Mouse (Mus musculus) heart, embryonic 11.5 days (tissue): ENCODE results near the gene Samd8. TPM values are rescaled to one million over a fixed set of nuclear protein-coding genes. Genes with fewer than 3 reads are reported as not detected.
A peak's percentile ranks its signal among the peaks of the same experiment; 100 is the strongest.

Experiments used
- ATAC-seq: fragments of 200-750 bp; cut with Nextera tagmentation; replicated peaks from 2 replicates; pipeline ENCODE4 v1.8.0; 2017; ENCODE audit warnings: moderate library complexity; ENCODE audit not compliant: insufficient number of reproducible peaks, low FRiP score, low TSS enrichment
- H3K27ac ChIP-seq: fragments of 300-500 bp; sonication (generic); 2 replicates; pipeline ENCODE4 v1.5.1; 2014; ENCODE audit warnings: mild to moderate bottlenecking, low read depth, low read length
- H3K27me3 ChIP-seq: fragments of 300-500 bp; sonication (generic); 2 replicates; pipeline ENCODE4 v1.6.1; 2014; ENCODE audit warnings: mild to moderate bottlenecking, low read length, mixed read lengths; ENCODE audit not compliant: control insufficient read depth, insufficient read depth
- H3K36me3 ChIP-seq: fragments of 300-500 bp; sonication (generic); 2 replicates; pipeline ENCODE4 v1.6.1; 2014; ENCODE audit warnings: mild to moderate bottlenecking, low read length, moderate library complexity, mixed read lengths; ENCODE audit not compliant: control insufficient read depth, insufficient read depth
- H3K4me1 ChIP-seq: fragments of 300-500 bp; sonication (generic); 2 replicates; pipeline ENCODE4 v1.6.1; 2014; ENCODE audit warnings: low read length; ENCODE audit not compliant: control insufficient read depth, insufficient read depth
- H3K4me2 ChIP-seq: fragments of 300-500 bp; sonication (generic); 2 replicates; pipeline ENCODE4 v1.6.1; 2014; ENCODE audit warnings: mild to moderate bottlenecking, moderate library complexity
- H3K4me3 ChIP-seq: fragments of 300-500 bp; sonication (generic); 2 replicates; pipeline ENCODE4 v1.5.1; 2014; ENCODE audit warnings: low read depth, low read length
- H3K9ac ChIP-seq: fragments of 300-500 bp; sonication (generic); 2 replicates; pipeline ENCODE4 v1.6.1; 2014; ENCODE audit warnings: mild to moderate bottlenecking, low read depth, low read length, moderate library complexity
- H3K9me3 ChIP-seq: fragments of 300-500 bp; sonication (generic); replicated peaks from 2 replicates; pipeline ENCODE4 v1.6.1; 2016; ENCODE audit warnings: low read length; ENCODE audit not compliant: control insufficient read depth
- WGBS: fragments of 180-500 bp; shearing (Covaris S2); extraction: QIAGEN DNeasy Blood & Tissue Kit; methylation state at CpG from one replicate; pipeline ENCODE4 v1.1.7; 2014; ENCODE audit not compliant: insufficient replicate concordance; 5-methylcytosine and 5-hydroxymethylcytosine counted together
- polyA plus RNA-seq: library from polyadenylated mRNA; unstranded; fragments of >200 nt; fragmentation: Nextera tagmentation; extraction: Ambion mirVana; gene quantifications from 2 replicates; pipeline ENCODE4 v1.2.1, GENCODE M21; 2014

Samd8 gene
- polyA plus RNA-seq, 1 experiment from 2014 or later: 10.8 TPM

- H3K4me3 ChIP-seq: no peak overlapping the region
- H3K4me2 ChIP-seq: no peak overlapping the region
- H3K36me3 ChIP-seq: no peaks in the 10 kb centered on the region
- H3K27ac ChIP-seq: no peak overlapping the region
- ATAC-seq: no peak
- 88% methylated on average over 2 of the region's 2 CpGs for WGBS
- peaks cover 11% of the 10 kb centered on the region; the same call in 1 of the 2 replicates for H3K4me1 ChIP-seq
- H3K27me3 ChIP-seq: no peaks in the 10 kb centered on the region
- H3K9ac ChIP-seq: no peak overlapping the region
- H3K9me3 ChIP-seq: no peaks in the 10 kb centered on the region
These were observed 59.1 kb downstream of the Samd8 start for GRCm38 (mm10) chr14:21809418-21809817.

GRCm38 (mm10) chr14:21811301-21811700 is 61.0 kb downstream of the Samd8 start:
- Histone ChIP-seq H3K4me2 (no peak overlapping the region), H3K4me3 (no peak overlapping the region), H3K9ac (no peak overlapping the region), H3K27ac (no peak overlapping the region), H3K27me3 (no peaks in the 10 kb centered on the region), H3K36me3 (no peaks in the 10 kb centered on the region), H3K4me1 (peaks cover 13% of the 10 kb centered on the region; the same call in 1 of the 2 replicates), H3K9me3 (no peaks in the 10 kb centered on the region)
- 73% methylated on average over 4 of the region's 4 CpGs for WGBS
- ATAC-seq: no peak

DNA sequence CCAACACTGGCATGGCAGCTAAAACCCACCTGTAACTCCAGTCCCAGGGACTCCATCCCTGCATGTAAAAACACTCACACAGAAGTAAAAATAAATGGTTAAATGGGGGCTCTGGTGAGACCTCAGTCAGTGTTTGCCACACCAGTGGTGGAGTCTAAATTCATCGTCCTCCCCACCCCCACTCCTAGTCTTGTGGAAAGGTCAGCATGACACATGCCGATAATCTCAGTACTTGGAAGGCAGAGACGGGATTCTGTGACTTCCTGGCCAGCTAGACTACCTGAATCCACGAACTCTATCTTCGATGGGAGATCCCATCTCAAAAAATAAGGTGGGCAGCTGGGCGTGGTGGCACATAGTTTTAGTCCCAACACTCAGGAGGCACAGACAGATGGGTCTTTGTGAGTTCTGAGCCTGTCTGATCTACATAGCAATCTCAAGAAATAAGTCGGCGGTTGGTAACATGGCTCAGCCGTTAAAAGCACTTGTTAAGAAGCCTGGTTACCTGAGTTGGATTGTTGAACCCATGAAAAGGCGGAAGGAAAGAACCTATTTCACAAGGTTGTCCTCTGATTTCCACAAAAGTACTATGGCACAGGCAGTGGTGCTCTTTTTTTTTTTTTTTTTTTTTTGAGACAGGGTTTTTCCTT is 61.5 kb downstream of the Samd8 start:
- H3K9ac ChIP-seq: no peak overlapping the region
- H3K27me3 ChIP-seq: no peaks in the 10 kb centered on the region
- H3K4me3 ChIP-seq: no peak overlapping the region
- ATAC-seq: no peak
- 65% methylated on average over 10 of the region's 10 CpGs for WGBS
- H3K4me2 ChIP-seq: no peak overlapping the region
- no peaks in the 10 kb centered on the region for H3K36me3 ChIP-seq
- peaks cover 13% of the 10 kb centered on the region; the same call in 1 of the 2 replicates for H3K4me1 ChIP-seq
- no peak overlapping the region for H3K27ac ChIP-seq
- no peaks in the 10 kb centered on the region for H3K9me3 ChIP-seq

GRCm38 (mm10) chr14:21812590-21813162 is 62.3 kb downstream of the Samd8 start:
- peak overlapping the region; percentile 35 for H3K4me2 ChIP-seq
- H3K4me3 ChIP-seq: no peak overlapping the region
- peaks cover 13% of the 10 kb centered on the region; the same call in 1 of the 2 replicates for H3K4me1 ChIP-seq
- no peak for ATAC-seq
- no peak overlapping the region for H3K9ac ChIP-seq
- H3K36me3 ChIP-seq: no peaks in the 10 kb centered on the region
- no peaks in the 10 kb centered on the region for H3K9me3 ChIP-seq
- H3K27ac ChIP-seq: no peak overlapping the region
- WGBS: 24% methylated on average over 14 of the region's 14 CpGs
- no peaks in the 10 kb centered on the region for H3K27me3 ChIP-seq

DNA sequence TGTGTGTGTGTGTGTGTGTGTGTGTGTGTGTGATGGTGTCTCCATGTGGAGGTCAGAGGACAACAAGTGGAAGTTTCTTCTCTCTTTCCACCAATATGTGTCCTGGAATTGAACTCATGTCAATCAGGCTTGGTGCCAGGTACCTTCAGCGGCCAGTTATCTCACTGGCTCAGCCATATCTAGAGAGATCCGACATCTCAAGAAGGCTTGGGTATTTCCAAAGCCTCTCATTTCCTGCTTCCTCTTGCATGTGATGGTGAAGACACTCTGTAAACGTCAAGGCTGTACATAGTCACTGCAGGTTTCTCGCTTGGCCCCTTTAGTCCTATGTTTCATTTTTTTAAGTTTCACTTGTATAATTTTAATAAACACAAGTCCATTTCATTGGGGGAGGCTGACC is 62.9 kb downstream of the Samd8 start:
- 34% methylated on average over 4 of the region's 4 CpGs for WGBS
- Histone ChIP-seq H3K27ac (no peak overlapping the region), H3K9ac (no peak overlapping the region), H3K4me1 (peaks cover 13% of the 10 kb centered on the region; the same call in 1 of the 2 replicates), H3K27me3 (no peaks in the 10 kb centered on the region), H3K36me3 (no peaks in the 10 kb centered on the region), H3K9me3 (no peaks in the 10 kb centered on the region), H3K4me2 (no peak overlapping the region), H3K4me3 (no peak overlapping the region)
- no peak for ATAC-seq

DNA sequence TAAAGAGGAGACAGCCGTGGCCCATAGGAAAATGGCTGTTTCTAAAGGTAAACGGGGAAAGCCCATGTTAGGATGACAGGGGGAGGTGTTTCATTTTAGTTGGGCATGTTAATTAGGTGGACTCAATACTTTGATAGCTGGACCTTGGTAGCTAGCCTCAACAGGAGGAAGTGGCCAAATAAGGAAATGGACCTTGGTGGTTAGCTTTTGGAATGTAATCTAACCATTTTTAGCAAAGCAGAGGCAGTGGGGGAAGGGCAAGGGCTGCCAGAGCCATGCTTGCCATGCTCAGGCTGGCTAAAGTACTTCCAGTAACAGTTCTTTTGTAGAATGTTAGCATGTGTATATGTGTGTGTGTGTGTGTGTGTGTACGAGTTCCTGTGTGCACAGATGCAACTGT is 63.5 kb downstream of the Samd8 start:
- no peak overlapping the region for H3K4me3 ChIP-seq
- no peaks in the 10 kb centered on the region for H3K27me3 ChIP-seq
- H3K36me3 ChIP-seq: no peaks in the 10 kb centered on the region
- H3K4me1 ChIP-seq: peaks cover 13% of the 10 kb centered on the region; the same call in 1 of the 2 replicates
- no peak overlapping the region for H3K27ac ChIP-seq
- ATAC-seq: no peak
- no peak overlapping the region for H3K4me2 ChIP-seq
- no peaks in the 10 kb centered on the region for H3K9me3 ChIP-seq
- no peak overlapping the region for H3K9ac ChIP-seq
- WGBS: 62% methylated on average over 3 of the region's 3 CpGs

DNA sequence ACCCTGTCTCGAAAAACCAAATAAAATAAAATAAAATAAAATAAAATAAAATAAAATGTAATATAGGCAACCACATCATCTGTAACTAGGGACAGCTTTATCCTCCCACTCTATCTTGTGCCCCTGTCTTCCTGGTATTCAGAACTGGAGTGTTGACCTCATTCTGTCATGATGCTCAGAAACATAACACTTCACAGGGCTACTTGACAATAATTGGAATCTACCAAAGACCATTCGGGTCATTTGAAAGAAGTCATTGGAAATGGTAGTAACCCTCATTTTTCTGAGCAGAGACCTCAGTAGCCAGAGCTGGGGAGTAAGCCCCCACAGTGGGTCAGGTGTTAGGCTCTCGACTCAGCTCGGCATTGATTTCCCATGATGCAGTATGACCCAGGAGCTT is 64.3 kb downstream of the Samd8 start:
- 89% methylated on average over 4 of the region's 4 CpGs for WGBS

GRCm38 (mm10) chr14:21816255-21816654 is 65.9 kb downstream of the Samd8 start:
- Histone ChIP-seq H3K27ac (no peak overlapping the region), H3K4me3 (no peak overlapping the region), H3K4me1 (peaks cover 13% of the 10 kb centered on the region; the same call in 1 of the 2 replicates), H3K27me3 (no peaks in the 10 kb centered on the region), H3K36me3 (no peaks in the 10 kb centered on the region), H3K9ac (no peak overlapping the region), H3K9me3 (no peaks in the 10 kb centered on the region), H3K4me2 (no peak overlapping the region)
- ATAC-seq: no peak
- WGBS: 48% methylated on average over 3 of the region's 3 CpGs

More for the DNA sequence above, 64.3 kb downstream of the Samd8 start:
- no peaks in the 10 kb centered on the region for H3K36me3 ChIP-seq
- no peaks in the 10 kb centered on the region for H3K9me3 ChIP-seq
- H3K9ac ChIP-seq: no peak overlapping the region
- H3K4me2 ChIP-seq: no peak overlapping the region
- ATAC-seq: no peak
- H3K27me3 ChIP-seq: no peaks in the 10 kb centered on the region
- no peak overlapping the region for H3K27ac ChIP-seq
- no peak overlapping the region for H3K4me3 ChIP-seq
- peaks cover 13% of the 10 kb centered on the region; the same call in 1 of the 2 replicates for H3K4me1 ChIP-seq

GRCm38 (mm10) chr14:21817453-21817852 is 67.1 kb downstream of the Samd8 start:
- Histone ChIP-seq H3K9ac (no peak overlapping the region), H3K36me3 (no peaks in the 10 kb centered on the region), H3K4me1 (peaks cover 14% of the 10 kb centered on the region), H3K4me3 (no peak overlapping the region), H3K4me2 (no peak overlapping the region), H3K27me3 (no peaks in the 10 kb centered on the region), H3K27ac (no peak overlapping the region), H3K9me3 (no peaks in the 10 kb centered on the region)
- WGBS: 51% methylated on average over 4 of the region's 4 CpGs
- no peak for ATAC-seq
